Mouse (Mus musculus) spleen, adult 2 months (tissue): Measurements from ENCODE around the gene Mbnl1.

ENCODE experiments used
- CTCF ChIP-seq: fragments of 200-500 bp; IDR thresholded peaks from 2 replicates; pipeline ENCODE4 v1.5.1; 2011; ENCODE audit warnings: mild to moderate bottlenecking, inconsistent platforms; ENCODE audit not compliant: insufficient read depth, insufficient read length, insufficient replicate concordance; ENCODE audit errors: extremely low read depth
- POLR2A ChIP-seq: fragments of 200-500 bp; IDR thresholded peaks from 2 replicates; pipeline ENCODE4 v1.6.1; 2011; ENCODE audit warnings: low read depth, low read length, inconsistent platforms

DNA sequence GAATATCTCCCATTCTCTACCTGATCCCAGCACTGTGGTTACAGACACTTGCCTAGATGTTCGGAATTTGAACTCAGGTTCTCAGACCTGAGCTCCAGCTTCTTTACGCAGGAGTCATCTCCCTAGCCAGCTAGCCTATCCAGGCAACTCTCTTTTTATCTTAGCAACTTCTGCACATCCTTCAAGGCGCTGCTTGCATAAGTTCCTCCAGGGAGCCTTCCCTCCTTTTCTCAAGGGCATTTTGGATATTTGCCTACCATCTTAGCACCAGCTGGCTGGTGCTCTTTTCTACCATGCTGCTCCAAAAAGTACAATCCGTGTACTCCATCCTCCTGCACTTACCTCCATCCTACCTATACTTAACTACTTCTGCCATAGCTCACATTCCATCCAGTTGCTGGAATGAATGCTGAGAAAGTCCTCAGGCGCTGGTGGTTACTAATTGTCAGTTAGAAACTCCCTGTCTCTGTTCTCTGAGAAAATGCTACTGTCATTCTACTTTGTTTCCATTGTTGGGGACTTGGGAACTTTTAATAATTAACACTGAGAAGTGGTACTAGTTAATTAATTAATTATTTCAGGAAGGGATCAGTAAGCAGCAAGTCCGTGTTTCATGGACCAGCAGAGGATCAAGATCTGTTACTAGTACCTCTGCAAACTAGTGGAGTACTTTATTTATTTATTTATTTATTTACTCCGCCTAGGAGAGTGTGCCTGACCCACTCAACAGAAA lies 27.3 kb downstream of the Mbnl1 start:
- TF ChIP-seq CTCF = no peak
- TF ChIP-seq POLR2A = no peak
